Mouse (Mus musculus) lung, adult 18-20 months (tissue): ENCODE measurements around the gene Gm49661.

ENCODE experiments used
- DNase-seq, 2 experiments: peaks; one replicate each; pipeline ENCODE4 v3.0.0; 2022; ENCODE audit warnings: mixed read lengths in 2 of 2

The Gm49661 gene

DNA sequence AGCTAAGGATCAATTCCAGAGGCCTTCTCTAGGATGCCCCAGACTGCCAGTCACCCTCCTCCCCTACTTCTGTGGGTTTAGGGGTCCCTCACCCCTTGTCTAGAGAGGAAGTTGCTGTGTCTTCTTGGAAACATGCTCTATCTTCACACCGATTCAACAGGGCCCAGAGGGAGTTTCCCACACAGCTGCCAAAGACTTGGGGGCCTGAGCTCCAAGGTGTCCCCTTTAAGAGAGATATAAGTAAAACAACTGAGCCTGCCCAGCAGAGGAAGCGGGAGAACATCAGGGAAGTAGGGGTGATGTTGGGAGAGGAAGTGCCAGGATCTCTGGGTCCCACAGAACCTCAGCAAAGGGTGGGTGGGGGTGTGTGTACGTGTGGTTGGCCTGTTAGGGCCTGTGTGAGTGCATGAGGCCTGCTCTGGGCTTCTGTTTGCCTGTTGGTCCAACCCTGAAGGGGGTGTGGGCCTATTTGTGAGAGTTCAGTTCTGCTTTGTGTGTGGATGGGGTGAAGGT is 13.3 kb upstream of the Gm49661 start:
- peak in 1 of 2 experiments; percentile 34 for DNase-seq

DNA sequence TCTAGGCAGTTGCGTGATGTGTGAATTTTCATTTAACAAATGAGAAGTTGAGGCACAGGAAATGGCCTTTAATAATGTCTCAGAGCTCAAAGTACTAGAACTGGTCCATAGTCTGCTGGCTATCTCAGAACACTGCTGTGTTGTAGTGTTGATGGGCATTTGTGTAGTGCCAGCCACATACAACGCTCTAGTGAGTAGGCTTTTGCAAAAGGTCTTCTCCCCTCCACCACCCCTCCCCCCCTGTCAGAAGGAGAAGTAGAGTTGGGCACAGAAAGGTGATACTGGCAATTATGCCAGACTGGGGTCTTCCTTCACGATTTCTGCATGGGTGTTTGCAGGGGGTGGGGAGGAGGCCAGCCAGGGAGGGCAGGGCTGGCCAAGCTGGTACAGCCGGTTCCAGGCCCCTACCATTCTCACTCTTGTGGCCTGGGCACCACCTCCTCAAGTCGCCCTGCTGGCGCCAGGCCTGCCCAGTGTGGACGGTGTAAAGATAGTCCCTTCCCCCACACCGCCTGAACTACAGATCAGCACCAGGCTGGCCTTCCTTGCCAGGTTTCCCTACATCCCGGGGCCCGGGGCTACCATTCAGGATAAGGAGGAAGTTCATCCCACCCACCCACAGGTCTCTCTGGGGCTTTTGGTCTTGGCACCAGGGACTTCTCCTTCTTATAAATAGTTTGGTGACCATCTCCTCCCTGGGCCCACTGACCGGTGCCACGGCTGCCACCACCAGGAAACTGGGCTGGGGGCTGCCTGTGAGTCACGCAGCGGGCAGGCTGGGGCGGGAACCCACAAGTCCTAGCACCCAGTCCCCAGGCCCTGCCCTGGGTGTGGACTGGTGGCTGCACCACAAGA is 12.6 kb upstream of the Gm49661 start:
- peak; percentile 81 to 88 for DNase-seq

GRCm38 (mm10) chr8:84980622-84981358 is 11.6 kb upstream of the Gm49661 start:
- peak; percentile 88 to 92 for DNase-seq

GRCm38 (mm10) chr8:84979599-84980421 is 10.6 kb upstream of the Gm49661 start:
- DNase-seq = peak; percentile 96 to 97

GRCm38 (mm10) chr8:84978248-84978940 is 9.2 kb upstream of the Gm49661 start, which contains the start of gene Junb:
TSS of gene Junb (minus strand) at chr8:84978718.
- DNase-seq = peak; percentile 98

- DNase-seq = peak; percentile 72 to 81
These were observed 8.4 kb upstream of the Gm49661 start for GRCm38 (mm10) chr8:84977435-84978247.

DNA sequence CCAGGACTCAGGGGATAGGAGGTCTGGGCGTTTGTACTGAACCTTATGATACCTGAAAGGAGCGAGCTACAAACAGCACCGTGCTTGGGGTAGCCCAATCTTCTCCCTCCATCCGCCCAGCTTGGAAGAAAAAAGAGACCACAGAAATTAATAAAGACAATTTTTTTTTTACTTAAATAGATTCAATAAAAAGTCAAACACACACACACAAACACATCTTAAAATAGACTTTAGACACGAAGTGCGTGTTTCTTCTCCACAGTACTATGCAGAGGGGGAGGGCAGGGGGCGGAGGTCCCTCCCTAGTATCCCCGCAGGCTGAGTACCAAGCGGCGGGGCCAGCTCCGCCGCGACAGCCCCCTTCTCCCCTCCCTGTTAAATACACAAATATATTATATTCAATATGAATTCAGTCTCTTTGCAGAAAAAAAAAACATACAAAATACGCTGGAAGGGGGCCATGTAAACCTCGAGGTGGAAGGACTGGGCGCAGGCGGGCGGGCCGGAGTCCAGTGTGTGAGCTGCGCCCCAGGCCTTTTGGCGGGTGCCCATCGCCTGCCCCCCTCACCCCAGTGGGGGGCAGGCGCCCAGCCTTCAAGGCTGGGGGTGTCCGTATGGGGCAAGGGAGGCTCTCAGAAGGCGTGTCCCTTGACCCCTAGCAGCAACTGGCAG is 7.7 kb upstream of the Gm49661 start:
- no peak for DNase-seq

DNA sequence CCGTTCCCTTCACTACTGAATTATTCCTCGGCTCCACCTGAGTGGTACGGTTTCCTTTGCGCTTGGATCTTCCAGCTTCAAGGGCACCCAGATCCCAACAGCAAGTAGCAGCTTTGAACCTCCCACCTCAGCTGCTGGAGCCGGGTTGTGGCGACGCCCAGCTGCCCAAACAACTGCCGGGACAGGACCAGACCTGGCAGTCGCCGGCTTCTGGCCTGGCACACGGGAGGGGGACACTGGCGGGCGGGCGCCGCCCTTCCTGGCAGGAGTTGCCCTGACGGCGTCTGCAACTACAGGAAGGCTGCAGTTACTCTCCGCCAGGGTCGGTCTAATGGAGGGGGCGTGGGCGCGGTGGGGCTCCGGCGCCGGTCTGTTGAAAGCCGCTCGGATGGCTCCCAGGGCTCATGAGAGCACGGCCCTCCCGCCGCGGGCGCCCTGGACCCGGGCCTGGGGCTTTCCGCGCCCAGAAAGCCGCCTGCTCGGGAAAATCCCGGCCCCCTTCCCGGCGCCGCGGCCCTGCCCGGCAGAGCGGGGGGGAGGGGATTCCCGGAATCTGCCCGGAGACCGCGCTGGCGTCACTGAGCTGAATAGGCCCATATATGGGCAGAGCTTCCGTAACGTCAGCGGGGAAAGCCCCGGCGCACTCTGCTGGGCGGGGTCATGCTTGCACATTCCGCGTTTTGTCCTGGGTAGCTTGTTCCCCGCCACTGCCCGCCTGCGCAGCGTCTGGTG is 7.0 kb upstream of the Gm49661 start:
- DNase-seq = peak; percentile 97 to 98

DNA sequence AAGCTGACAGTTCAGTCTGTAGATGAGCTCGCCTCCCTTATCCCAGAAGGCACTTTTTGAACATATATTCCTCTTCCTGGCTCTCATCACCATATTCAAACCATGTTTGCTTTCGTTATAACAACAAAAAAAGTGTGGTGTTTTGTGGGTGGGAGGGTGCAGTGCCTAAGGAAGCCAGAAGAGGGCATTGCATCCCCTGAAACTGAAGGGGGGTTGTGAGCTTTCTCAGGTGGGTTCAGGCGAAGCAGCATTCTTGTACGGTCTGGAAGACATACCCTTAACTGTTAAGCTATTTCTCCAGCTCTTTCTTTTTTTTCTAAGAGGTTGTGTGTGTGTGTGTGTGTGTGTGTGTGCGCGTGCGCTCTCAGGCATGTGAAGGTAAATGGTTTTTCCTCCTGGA is 6.2 kb upstream of the Gm49661 start:
- peak; percentile 79 to 83 for DNase-seq

DNA sequence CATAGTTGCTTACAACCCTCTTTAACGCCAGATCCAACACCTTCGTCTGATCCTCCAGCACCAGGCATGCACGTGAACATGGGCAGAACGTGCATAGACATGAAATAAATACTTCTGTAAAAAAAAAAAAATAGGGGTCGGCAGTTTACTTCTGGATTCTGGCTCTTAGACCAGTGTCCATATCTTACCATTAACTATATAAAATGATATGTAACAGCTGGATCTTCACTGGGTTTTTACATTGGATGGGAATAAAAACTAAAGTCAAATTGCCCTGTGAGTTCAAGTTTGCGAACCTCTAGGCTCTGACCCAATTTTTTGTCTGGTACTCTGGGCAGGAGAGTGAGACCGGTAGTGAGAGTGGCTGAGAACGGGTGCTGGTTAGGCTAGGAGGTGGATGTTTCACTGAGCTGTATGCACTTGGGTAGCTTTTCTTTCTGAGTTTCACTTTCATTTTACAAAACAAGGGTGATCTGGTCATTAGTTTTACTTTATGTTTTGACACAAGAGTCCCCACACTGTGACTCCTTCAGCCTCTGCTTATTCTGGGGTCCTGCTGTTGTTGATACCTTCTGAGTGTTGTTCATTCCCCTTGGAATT is 5.4 kb upstream of the Gm49661 start:
- DNase-seq = no peak

GRCm38 (mm10) chr8:84973803-84974542 is 4.7 kb upstream of the Gm49661 start:
- peak; percentile 66 to 72 for DNase-seq

GRCm38 (mm10) chr8:84973079-84973478 is 3.8 kb upstream of the Gm49661 start:
- DNase-seq = no peak

DNA sequence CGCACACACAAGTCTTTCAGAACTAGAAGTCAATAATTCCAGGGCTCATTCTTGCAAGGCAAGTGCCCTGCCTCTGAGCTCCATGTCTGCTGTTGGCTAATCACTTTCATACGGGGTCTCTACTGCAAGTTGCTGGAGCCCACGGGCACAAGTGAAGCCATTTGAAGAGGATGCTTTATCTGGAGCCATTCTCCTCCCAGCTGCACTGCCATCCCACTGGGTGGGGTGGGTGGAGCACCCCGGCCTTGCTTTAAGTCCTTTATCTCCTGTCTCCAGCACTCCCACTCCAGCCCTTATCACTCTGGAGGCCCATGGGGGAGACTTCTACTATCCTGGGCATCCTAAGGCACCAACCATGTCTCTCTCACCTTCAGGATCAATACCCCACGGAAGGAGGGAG is 1.7 kb upstream of the Gm49661 start:
- no peak for DNase-seq

- DNase-seq = no peak
These were observed 1.0 kb upstream of the Gm49661 start for GRCm38 (mm10) chr8:84970135-84970790.

- DNase-seq = no peak
These were observed 583 bp downstream of the Gm49661 start for GRCm38 (mm10) chr8:84968650-84969049.

DNA sequence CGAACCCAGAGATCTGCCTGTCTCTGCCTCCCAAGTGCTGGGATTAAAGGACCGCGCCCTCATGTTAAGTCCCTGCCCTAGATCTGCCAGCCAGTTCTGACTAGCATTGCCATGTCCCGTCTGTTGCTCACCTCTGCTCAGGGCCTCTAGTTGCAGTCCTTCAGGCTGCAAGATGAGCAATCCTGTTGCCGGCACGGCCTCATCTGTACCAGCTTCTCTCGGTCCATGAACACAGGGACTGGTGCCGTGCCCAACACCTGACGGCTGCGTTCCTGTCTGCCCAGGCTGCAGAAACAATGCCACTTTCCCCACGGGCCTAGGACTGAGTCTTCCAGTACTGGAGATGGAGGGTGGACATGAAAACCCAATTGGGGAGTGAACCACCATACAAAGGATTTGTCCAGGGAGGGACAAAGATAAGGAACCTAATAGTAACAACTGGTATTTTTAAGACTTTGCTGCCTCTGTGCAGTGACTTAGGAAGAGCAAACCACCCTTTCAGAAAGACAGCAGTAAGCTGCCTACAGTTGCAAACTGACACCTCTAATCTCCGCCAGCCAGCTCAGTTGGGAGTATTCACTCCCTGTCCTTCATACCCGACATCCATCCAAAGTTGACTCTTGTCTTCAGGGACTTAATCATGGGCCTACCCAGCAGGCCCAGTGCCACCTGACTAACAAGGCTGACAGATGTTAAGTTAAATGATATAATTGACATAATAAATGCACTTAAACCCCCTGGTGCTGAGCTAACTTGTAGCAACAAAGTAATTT is 1.5 kb downstream of the Gm49661 start:
- DNase-seq = no peak

- DNase-seq = no peak
These were observed 2.6 kb downstream of the Gm49661 start for GRCm38 (mm10) chr8:84966603-84967002.
